Mouse (Mus musculus) frontal cortex, postnatal 36 days (tissue): ENCODE measurements around the gene Rbfox2.
"Not testable (repeated sequence)": the region's sequence is repeated elsewhere in the genome, so short reads cannot be mapped to it uniquely, and the experiment has no call there.

Source experiments
- DNase-seq, 2 experiments: peaks; one replicate each; pipeline ENCODE4 v3.0.0; 2022; ENCODE audit warnings: low spot score in 2 of 2

Gene Rbfox2

DNA sequence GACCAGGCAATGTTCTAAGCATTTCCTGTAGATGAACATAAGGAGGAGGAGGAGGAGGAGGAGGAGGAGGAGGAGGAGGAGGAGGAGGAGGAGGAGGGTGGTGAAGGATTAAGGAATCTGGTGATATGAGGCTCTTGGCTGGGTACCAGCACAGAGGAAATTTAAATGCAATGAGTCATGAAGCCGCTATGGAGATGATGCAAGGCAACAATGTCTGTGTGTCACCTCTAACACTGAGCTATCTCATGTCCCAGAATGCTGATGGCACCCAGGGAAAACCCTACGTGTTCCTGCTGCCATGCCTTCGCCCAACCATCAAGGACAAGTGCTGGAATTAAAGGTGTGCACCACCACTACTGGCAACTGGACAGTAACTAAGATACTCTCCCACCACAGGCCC lies 237.8 kb downstream of the Rbfox2 start:
- DNase-seq: no peak

DNA sequence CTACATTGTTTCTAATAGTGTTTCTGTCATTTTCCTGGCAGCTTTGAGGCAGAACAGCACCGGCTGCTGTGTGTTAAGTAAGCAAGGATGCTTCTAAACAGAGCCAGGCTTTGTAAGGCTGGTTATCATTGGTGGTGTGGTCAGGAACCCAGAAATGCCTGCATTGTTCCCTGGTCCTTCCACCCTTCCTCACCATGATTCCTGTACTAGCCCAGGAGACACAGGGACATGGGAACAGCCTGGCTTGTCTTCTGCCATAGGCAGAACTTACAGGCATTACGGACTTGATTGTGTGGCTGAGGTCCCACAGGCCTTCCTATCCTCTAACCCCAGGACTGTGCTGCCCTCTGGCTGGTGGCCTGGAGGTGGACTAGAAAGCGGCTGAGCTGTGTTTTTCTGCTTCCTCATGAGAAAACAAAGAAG lies 238.4 kb downstream of the Rbfox2 start:
- no peak for DNase-seq

DNA sequence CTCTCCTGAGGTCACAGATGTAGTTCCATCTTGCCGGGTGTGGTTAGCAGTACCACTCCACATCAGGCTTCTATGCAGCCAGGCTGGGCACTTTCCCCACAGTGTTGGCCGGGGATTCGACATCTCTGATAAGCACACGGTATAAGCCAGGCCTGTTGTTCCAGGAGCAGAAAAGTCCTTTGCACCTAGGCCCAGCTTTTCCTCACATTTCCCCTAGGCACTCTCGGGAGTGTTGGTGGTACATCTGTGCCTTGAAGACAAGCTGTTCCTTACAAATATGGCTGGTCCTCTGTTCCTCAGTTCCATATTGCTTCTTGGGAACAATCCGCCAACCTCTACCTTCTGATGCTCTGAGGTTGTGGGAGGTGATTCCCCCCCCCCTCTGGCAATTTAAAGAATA lies 240.6 kb downstream of the Rbfox2 start:
- no peak for DNase-seq

DNA sequence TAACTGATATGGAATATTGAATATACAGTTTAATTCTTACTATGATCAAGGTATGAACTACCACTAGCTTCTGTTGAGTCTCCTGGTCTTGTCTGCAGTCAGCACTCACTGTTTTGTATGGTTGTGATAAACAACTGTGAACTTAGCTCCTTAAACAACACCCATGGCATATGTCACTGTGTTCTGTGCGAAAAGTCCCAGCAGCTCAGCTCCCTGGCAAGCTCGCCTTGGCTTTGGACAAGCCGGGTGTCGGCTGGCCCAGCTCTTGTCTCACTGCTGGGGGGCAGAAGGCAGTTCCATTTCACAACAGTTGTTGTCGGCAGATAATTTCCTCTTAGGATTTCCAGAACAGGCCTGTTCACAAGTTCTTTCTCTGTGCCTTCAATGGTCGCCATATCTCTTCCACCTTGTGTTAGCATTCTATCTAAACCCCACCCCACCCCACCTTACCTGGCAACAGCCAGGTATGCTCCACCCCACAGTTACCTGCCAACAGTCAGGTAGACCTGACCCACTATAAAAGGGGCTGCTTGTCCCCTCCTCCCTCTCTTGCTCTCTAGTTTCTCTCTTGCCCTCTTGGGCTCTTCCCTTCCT lies 241.4 kb downstream of the Rbfox2 start:
- DNase-seq: no peak

DNA sequence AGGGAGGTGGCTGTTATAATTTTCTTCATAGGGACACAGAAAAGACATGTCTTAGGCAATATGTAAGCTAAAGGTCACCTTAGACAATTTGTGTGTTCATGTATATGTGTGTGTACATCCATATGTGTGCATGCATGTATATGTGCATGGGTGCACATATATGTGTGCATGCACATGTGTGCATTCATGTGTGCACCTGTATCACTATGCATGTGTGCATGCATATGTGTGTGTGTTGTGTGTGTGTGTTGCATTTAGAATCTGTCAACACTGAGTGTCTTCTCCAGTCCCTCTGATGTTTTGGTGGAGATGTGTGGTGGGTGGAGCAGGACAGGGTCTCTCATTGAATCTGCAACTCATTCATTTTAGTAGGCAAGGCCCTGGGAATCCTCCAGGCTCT lies 244.1 kb downstream of the Rbfox2 start:
- no peak for DNase-seq

DNA sequence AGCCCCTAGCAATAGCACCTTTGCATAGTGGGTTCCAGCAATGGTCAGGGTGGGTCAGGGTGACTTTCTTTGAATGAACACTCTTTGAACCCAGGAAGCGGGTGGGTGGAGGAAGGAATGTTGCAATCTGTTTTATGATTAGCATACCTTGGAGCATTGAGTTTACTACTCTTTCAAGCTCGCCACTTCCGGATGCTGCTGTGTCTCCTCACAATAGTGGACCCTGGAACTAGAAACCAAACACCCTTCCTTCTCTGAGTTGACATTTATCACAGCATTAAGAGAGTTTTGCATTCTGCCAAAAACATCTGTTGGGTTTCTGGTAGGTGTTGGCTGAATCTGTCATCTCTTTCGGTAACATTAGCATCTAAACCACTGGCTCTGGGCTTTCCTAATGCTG lies 247.4 kb downstream of the Rbfox2 start:
- DNase-seq: not testable (repeated sequence)

DNA sequence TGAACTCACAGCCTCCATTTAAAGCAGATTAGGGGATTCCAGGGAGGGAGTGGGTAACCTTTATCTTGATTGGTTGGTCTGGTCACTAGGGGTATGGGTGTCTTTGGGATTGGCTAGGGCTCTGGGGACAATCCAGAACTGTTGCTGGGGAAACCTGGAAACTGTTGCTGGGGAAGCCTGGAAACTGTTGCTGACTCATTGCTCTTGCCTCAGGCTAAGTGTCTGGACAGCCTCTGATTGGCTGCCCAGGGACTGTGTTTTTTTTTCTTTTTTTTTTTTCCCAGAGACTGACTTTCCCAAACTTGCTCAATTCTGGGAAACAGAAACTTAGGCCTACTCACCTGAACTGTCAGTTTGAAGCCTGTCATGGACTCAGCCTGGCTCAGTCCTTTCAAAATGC lies 248.2 kb downstream of the Rbfox2 start:
- no peak for DNase-seq

DNA sequence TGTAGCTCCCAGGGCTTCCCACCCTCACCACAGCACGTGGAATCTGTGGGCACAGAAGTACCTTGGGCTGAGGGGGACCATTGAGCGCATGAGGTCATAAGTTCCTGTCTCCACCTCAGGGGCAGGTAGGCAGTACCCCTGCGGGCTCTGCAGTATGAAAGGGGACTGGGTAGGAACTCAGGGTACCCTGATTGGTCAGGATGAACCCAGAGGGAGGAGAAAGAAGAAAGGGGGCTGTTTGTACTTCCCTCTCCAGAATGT lies 250.1 kb downstream of the Rbfox2 start:
- DNase-seq: no peak

DNA sequence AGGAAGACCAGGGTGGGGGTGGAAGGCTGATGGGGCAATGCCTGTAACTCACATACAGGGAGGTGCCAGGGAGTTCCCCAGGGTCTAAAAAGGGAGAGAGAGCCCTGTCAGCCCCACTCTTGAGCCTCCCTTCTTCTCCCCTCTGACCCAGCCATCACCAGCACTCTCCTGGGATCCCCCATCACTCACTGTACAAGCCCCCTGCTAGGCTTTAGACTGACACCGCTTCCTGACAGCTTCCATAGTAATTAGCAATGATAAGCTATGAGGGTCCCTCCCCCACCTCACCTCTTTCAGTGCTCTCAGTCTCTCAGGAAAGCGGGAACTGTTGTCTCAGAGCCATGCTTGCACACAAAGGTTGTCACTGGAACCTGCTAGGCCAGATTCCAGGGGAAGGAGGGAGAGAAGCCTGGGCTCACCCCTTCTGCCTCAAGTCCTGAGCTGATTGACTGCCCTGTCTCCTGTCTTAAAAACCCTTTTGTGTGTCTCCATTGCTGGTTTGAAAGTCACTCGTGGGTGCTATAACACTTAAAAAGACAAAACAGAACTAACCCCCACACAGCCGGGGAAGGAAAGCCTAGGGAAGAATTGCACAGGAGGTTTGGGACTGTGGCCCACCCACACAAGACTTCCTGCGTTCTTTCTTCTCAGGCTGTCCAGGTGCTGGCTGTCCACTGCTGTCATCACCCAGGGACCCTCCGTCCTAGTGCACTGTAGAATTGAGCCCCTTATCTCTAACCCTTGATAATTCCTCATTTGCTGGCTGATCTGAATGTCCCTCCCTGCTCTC lies 250.6 kb downstream of the Rbfox2 start:
- no peak for DNase-seq

DNA sequence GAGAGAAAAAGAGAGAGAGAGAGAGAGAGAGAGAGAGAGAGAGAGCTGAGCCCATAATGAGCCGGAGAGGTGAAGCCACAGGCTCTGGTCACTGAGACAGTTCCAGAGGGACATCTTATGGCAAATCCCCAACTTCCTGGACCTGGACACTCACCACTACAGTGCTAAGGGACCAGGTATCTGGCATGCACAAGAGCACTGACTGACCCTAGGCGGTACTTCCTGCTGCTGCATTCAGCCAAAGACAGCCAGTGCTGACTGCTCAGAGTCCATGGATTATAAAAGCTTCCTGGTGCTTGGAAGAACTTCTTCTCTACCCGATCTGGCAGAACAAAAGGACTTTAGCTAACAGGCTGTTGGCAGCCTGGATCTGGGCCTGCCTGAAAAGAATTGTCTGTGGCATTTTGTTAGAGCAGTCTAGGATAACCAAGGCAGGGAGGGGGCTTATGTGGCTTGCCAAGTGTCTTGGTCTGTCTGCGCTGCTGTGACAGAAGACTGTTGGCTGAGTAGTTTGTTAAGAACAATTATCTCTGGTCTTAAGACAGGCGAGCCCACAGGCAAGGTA lies 252.1 kb downstream of the Rbfox2 start:
- DNase-seq: no peak

DNA sequence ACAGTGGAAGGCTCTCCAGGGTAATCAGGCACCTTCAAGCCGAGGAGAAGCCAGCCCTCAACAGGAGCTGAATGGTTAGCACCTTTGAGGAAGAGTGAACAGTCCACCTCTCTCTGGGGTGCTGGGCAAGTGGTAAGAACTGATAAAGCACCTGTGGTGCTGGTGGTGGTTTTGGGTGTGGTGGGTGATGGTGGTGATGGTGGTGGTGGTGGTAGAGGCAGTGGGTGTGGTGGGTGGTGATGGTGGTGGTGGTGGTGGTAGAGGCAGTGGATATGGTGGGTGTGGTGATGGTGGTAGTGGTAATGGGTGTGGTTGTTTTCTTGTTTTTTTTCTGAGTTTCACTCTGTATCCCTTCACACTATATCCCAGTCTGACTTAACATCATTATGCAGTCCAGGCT lies 253.8 kb downstream of the Rbfox2 start:
- no peak for DNase-seq

DNA sequence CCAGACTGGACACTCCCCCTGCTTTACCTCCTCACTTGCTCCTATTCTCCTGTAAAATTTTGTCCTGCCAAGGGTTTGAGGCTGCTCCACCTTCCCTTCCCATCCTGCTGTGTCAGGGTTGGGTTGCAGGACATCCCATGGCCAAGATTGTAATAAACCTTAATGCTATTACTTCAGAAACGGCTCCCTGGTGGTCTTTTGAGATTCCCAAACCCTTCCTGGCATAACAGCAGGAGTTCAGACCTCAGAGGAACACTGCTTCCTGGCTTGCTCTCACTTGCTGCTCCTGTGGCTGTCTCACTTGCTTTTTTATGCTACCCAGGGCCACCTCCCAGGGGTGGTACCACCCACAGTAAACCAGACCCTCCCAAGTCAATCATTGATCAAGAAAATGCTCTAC lies 254.6 kb downstream of the Rbfox2 start:
- no peak for DNase-seq

DNA sequence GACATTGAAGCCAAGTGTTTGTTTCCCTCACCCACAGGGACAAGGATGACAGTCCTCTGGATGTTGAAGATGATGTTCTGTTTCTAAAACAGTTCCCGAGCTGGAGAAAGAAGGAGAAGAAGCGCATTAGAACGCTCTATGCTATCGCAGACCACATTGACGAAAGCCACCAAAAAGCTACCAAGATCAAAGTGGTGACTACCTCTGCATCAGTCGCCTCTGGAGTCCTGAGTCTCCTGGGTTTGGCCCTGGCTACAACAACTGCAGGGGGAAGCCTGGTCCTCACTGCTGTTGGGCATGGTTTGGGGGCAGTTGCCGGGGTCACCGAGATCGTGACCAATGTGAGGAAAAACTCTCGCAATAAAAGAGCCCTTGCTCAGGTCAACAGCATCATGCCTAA lies 256.2 kb downstream of the Rbfox2 start, which contains the start of gene Mb:
Mb (minus strand) TSS at position 101 of the 400 bp plus-strand sequence.
- no peak for DNase-seq

DNA sequence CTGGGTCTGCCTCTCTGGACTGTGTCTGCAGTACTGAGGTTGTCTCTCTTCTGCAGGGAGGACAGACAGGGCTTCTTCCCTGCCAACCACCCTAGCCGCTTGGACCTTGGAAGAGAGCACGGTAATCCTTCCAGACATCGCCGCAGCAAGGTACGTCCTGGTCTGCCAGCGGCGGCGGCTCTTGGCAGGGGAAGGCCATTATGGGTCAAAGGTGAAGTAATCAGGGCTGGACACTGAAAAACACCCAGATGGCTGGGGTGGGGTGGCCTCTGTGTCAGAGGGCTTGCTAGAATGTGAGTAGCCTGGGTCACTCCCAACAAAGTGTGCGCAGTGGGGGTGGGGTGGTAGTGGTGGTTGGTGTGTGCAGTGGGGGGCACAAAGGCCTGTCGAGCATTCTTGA lies 261.2 kb downstream of the Rbfox2 start:
- DNase-seq: no peak

DNA sequence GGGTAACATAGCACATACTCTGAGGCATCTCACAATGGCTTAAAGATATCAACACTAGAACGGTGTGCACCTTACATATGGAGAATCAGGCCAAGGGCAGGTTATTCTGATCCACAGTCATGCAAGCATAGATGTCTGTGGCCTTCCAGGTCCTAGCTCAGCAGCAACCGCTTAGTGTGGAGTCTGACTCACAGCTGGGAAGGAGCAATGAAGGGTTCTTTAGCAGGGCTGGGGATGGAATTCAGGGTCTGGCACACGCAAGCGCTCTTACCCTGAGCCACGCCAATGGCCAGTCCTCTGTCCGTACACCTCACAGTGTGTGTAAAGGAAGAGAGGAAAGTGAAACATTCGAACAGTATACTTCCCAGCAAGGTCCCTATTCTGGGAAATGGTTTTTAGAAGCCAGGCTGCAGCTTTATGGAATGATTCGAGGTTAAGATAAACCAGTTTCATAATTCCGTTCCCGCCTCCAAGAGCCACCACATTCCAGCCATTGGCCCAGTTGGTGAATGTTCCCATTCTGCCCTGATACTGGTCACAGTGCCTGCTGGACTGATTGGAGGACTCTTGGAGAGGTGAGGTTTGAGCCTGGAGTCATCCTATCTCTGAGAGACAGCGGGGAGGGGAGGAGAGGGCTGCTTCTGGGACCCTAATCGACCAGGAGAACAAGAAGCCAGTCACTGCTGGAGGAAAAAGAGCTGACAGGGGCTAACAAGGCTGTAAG lies 262.0 kb downstream of the Rbfox2 start, which contains the start of gene Apol6:
Apol6 (plus strand) TSS at position 133 of the 724 bp plus-strand sequence.
- DNase-seq: no peak

DNA sequence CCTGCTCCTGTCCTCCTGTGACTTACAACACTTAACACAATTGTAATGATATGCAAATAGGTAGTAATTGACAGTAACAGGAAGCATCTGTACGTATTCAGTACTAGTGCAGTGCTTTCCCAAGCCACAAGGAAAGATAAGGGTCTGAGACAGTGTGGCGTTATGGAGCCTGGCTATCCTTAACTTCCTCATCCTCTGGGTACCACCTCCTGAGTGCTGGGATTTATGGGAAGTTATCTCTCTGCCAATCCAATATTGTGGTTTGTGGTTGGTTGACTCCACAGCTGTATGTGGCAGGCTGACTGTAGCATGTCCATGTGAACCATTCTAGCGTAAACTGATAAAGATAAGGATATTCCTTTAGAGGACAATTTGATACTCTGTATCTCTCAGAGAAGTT lies 266.0 kb downstream of the Rbfox2 start:
- DNase-seq: no peak

DNA sequence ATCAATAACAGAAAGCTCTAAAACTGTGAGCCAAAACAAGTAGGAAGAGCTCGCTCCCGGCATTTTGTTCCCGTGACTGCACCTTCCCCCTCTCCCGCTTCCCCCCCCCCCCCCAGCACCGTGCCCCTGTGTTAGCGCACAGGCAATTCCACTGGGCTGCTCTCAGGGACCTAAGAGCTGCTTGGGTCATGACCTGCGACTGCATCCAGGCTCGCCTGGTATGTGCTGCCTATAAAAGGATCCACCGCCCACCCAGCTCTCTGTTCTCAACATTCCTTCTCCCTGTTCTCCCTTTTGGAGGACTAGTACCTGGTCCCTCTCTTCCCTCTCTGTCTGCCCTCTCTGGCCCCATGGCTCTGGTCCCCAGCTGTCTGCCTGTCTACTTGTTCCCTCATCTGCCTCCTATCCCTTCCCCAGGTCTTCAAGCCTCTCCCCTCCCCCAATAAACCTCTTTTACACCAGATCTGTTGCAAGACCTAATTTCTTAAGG lies 267.5 kb downstream of the Rbfox2 start:
- DNase-seq: no peak

DNA sequence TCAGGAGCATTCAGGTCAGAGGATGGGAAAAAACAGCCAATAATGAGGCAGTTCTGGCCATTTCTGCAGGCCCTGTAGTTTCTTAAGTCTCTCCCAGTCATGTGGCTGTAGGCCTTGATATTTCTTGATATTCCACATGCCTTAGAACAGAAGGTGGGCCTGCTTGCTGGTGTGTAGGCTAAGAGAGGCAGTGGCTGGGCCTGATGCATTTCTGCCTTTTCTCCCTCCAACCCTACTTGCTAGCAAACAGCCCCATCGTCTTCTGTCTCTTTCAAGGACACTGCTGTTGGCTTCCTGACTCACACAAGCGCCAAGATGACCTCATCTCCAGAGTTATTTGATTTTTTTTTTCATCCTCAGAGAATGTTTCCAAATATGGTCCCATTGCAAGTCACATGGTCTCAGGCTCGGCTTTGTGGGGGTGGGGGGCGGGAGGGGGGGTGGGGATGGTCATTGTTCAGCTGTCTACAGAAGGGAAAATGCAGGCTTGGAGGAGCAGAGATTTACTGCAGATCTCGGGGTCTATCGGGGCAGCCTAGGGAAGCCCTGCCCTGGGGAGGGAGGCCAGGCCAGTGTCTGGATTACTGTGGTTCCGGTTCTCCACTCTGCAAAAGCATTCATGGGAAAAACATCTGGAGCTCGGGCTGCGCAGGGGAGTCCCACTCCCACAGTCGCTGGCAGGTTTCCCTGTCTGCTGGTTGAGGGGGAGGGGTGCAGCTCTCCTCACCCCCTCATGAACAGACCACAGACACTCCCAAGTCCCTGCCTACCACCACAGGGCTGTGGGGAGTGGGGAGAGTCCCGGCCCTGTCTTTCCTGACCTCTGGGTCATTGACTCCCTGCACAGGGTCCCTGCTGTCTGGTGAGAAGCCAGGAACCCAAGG lies 269.3 kb downstream of the Rbfox2 start:
- no peak for DNase-seq

DNA sequence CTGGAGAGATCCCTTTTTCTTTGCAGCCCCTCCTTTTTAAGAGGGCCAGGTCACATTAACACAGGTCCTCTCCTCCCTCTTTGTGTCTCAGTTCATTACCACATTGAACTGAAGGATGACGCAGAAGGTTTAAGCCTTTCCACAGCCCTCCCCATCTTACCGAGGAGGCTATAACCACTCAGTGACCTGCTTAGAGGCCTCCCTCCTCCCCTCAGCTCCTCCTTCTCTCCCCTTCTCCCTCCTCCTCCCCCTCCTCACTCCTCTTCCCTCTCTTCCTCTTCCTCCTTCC lies 269.9 kb downstream of the Rbfox2 start:
- DNase-seq: no peak

DNA sequence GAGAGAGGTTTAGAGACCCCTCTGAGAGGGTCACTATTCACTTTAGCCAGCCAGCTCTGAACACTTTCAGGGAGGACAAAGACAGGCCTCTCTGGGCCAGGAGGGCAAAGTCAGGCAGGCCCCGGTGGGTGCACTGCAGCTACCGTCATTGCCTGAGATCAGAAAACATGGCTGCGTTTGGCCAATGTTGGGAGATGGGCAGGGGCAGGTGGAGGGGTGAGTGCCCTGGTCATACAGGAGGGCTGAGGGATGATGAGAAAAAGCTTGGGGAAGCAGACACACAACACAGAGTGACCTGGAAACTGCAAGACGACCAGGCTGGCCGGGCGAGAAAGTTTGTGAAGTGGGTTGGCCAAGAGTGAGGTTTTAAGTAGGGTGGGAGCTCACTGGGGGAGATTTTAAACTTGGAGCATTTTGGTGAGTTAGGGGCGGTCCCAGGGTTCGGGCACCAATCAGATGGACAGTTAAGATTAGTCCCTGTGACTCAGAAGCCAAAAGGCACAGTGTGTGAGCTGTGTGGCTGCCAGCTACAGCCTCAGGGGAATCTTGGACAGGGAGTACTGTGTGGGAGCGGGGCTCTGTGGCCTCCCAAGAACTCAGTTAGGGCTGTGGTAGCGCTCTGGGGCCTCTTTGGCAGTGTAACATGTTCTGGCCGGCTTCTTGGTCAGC lies 270.4 kb downstream of the Rbfox2 start:
- no peak for DNase-seq

DNA sequence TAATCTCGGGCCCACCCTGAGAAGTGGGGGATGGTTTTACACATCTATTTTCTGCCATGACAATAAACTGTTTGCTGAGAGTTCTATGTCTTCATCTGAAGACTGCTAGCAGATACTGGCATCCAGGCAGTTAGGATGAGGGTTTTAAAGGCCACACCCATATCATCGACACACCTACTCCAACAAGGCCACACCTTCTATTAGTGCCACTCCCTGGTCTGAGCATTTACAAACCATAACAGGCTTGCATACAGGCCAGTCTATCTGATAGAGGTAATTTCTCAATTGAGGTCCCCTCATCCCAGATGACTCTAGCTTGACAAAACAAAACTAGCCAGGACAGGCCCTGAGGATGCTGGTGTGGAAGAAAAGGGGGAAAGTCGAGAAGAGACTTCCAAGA lies 271.2 kb downstream of the Rbfox2 start:
- DNase-seq: no peak
